Mouse (Mus musculus): Measurements from ENCODE around the gene Pfkfb2.
A peak's percentile ranks its signal among the peaks of the same experiment; 100 is the strongest.

Pfkfb2 gene

DNA sequence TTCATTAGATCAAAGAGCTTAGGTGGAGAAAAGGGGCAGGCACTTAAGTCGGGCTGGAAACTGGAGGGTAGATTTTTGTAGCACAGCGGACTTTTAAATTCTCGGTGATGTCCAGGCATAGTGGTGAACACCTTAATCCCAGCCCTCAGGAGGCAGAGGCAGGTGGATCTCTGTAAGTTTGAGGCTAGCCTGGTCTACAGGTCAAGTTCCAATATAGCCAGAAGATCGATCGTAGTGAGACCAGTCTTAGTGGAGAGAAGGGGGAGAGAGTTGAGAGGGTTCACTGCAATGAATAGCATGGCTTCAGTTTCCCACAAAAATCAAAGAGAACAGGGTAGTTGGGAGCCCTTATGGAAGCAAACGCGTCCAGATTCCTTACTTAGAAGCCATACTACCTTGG, 8.9 kb upstream of the Pfkfb2 start:
- DNase-seq (ENCODE audit: low spot score) = no peak

DNA sequence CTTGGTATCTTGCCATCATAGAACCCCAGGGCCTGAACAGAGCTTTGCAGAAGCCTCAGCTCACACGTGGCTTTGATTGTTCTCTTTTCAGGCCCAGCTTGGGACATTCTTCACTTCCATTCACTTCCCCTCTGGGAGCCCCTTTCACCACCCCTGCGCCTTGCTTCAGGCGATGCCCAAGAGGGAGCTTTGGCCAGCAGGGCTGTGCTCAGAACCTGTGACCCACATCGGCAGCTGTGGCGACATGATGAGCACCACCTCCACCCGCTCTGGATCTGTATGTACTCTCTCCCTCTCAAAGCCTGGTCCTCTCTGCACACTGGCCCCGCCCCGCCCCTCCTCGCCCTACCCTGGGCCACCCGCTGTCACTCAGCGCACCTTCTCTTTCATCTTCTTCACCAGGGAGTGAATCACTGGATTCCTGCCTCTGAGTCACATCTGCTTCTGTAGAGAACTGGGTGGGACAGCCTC, 8.4 kb upstream of the Pfkfb2 start:
- DNase-seq (ENCODE audit: low spot score) = no peak

DNA sequence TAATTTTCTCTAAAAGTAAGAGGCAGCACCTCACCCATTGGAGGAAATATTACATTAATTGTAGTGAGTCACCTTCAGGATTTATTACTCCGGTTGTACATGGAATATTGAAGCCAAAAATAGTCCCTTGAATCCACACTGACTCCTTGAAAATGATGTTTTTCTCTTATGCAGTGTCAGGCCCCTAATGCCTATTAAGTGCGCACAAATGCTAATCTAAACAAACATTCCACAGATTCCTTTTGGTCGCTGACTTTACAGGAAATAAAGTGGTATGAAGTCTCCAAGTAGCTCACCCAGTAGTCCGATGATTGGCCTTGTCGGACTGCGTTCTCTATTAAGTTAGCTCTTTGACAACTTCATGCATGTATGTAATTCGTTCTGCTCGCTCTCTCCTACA, 5.8 kb upstream of the Pfkfb2 start:
- no peak for DNase-seq (ENCODE audit: low spot score)

DNA sequence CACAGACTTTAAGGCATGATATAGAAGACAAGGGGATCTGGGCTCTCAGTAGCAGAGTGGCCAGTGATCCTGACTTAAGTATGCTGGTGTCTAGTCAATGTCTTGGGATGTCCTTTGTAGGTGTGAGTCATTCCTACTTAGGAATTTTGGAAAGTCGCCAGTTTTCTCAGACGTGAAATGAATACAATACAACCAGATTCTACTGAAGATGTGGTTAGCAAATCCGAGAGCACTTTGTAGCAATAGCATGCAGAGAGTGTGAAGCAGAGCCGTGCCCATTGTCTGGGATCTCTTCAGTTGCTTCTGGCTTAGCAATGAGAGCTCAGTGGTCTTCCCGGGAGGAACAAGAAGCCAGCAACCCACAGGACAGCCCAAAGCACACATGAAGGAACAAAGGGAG, 5.4 kb upstream of the Pfkfb2 start:
- no peak for DNase-seq (ENCODE audit: low spot score)

DNA sequence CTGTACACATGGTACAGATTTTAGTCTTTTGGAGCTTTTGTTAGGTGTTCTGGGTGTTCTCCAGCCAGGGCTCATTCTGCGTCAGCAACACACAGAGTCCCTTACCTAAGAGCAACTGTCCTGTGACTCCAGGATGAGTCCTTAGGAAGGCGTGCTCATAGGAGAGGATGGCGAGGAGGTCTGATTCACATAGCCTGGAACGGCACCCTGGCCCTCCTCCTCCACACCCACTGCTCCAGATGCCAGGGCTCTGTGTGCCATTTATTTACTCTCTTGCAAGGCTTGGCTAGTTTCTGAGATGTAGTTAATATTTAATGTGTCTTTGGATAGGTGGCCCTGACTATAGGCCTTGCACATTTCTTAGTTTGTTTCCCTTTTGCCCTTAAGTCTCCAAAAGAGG, 4.6 kb upstream of the Pfkfb2 start:
- no peak for DNase-seq (ENCODE audit: low spot score)

DNA sequence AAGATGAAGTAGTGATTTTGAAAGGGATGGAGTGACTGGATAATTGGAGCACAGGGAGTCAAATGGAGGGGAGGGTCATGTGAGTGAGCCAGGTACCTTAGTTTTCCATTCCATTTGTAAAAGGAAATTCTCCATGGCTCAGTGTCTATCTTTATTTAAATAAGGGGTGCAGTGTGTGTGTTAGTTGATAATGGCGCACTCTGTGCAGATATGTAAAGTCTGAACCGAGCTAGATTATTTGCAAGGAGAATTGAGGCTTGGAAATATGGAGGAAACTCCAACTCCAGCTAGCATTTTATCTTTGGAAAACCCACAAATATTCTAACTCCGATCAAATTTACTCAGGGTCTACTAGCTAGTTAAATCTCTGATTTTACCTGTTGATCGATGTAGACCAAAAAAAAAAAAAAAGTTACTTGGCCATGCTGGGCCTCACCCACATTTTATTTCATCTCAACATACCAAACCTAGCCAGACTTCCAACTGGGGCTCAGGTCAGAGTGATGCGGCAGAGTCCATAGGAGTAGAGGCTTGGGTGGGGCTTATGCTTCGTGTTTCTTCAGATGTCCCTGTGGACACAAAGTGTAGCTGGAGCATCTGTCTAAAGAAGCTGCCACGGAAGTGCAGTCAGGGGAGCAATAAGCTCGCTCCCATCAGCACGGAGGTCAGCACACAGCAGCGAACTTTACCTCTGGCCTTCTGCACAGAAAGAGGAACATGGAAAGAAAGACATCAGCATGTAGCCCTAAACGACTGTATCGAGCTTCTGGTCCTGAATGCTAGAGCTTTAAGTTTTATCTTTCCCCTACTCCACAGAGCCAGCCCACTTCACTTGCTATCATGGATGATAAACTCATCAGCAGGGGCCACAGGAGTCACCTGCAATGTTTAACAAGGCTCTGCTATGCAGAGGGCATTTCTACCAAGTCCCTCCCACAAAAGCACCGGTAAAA, 3.9 kb upstream of the Pfkfb2 start:
- DNase-seq (ENCODE audit: low spot score) = no peak

DNA sequence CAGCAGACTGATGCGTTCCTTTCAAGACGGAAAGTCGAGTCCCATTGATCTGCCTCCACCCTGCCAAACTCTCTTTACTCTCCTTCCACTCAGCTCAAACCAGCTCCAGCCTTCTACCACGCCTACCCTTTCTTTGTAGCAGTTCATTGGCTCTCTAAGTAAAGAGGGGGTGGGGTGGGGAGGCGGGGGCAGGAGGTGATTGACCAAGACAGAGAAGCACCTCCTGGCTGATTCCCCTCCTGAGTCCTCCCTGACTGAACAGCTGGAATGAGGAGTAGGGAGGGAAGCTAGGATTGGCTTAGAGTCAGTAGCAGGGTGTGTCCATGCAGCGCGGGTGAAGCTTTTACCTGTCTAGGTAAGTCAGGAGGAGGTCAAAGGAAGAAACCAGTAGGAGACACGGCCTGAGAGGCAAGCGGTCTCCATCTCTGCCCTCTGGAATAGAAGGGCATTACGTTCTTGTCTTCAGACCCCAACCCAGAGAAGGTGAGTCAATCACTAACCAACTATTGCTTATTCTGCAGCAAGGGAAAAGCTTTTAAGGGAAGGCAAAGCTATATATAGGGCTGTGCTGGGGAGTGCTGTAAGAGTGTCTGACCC, 2.8 kb upstream of the Pfkfb2 start, which contains the start of gene AA986860:
TSS of gene AA986860 (plus strand) at position 236 of the 597 bp plus-strand sequence.
- DNase-seq (ENCODE audit: low spot score) = no peak

DNA sequence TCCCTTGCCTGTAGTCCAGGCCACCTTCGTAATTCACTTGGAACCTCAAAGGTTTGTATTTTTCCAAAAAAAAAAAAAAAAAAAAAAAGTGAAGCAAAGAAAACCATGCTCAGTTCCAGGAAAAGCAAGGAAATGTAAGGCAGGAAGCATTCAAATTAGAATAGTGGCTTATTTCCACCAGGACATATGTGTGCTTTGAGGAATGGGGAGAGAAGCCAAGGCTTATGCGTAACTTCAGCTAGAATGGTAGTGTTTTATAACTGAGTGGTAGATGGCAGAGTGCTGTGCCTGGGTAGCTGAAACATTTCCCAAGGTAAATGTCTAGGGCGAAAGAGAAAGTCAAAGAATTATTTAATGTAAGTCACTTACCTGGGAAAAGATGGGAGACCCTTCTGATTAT, 345 bp downstream of the Pfkfb2 start:
- no peak for DNase-seq (ENCODE audit: low spot score)

DNA sequence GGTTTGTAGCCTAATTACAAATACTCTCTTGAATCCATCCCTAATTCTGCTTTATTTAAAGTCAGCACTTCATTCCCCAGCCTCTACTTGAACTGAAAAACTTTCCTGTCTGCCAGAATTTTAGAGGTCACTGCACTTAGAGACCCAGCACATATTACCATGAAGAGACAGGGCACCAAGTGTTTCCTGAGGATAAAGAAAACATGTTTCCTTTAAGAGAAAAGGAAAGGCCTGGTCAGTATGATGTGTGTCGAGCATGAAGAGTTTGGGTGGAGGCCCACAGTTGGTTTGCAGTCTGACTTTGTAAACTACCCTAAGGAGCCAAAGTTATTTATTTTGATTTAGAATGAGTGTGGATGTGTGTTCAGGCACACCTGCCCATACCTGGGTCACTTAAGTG, 983 bp downstream of the Pfkfb2 start:
- no peak for DNase-seq (ENCODE audit: low spot score)

DNA sequence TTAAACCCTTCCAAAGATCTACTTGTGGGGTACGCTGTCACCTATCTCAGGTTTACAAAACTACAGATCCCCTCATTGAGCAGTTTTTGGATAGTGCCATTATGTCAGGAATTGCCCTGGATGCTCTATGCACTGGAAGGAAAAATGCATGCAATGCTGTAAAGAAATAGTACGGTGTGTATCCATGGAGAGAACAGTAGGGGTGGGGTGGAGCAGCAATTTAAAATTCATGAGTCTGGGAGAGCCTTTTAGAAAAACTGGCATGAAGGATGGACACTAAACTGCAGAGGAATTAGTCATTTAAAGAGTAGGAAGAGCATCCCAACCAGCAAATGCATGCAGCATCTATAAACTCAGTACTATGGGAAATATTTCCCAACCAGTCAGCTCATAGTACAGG, 2.7 kb downstream of the Pfkfb2 start:
- no peak for DNase-seq (ENCODE audit: low spot score)

DNA sequence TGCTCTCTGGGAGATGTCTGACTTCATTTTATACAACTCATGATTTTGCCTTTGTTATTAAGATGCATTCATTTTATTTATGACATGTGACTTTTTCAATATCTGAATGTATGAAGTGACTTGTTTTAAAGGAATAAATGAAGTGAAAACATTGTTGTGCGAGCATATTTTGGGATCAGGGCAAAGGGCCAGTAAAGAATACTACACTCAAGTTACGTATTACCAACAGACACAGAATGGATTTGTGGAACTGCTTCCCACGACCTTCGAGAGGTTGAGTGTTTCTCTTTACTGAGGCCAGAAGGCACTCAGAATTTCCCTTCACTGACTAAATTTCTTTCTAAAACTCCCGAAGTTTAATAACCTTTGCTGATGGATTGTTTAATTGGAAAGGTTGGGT, 4.8 kb downstream of the Pfkfb2 start:
- DNase-seq (ENCODE audit: low spot score) = peak; percentile 7

DNA sequence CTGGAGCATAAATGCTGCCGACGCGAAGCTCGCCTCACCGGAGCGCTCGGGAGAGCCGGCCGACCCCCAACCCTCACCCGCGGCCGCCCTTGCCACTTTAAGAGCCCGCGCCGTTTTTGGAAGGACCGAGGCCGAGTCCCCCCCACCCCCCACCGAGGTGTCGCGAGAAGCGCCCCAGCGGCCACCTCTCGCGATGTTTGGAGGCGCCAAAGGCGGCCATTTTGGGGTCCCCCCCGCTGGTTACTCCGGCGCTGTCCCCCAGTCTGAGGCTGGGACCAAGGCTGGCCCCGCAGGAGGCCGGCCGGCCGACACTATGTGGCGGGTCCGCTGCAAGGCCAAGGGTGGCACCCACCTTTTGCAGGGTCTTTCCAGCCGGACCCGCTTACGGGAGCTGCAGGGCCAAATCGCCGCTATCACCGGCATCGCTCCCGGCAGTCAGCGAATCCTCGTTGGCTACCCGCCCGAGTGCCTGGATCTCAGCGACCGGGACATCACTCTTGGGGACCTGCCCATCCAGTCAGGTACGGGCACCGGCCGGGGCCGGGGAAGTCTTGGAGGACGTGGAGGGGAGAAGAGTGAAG, 11.7 kb downstream of the Pfkfb2 start, which contains the start of gene Yod1:
TSS of gene Yod1 (plus strand) at position 37 of the 581 bp plus-strand sequence.
- DNase-seq (ENCODE audit: low spot score) = peak; percentile 92

DNA sequence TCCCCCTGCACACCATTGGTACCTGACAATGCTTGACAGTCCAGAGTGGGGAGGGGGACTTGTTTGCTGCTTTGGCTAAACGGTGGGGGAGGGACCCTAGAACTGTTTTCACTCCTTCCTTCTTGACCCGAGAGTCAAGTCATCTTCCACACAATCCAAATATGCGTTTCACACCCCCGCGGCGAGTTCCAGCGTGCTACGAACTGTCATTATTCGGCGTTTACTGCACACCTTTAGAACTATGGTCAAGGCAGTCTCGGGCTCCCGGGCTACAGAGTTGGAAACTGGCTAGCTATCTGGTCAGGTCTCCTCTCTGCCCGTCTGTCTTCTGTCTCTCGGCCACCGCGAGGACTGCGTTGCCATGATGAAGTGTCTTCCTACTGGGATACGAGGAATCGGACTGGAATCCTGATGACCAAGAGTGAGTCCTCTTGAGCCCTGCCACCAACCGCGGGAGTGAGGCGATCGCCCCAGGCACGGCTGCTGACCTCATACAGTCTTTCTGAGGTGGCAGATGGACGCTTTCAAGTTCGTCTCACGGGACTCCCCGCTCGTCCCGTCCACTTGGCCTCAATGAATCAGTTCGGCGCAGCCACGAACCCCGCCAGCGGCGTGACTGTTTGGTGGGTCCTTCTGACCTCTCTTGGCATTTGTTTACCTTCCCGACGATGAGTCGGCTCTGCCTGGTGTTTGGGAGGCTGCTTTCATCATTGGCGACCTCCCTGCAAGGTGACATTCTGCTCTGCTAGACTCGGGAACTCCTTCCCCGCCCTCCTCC, 12.4 kb downstream of the Pfkfb2 start:
- DNase-seq (ENCODE audit: low spot score) = peak; percentile 51

DNA sequence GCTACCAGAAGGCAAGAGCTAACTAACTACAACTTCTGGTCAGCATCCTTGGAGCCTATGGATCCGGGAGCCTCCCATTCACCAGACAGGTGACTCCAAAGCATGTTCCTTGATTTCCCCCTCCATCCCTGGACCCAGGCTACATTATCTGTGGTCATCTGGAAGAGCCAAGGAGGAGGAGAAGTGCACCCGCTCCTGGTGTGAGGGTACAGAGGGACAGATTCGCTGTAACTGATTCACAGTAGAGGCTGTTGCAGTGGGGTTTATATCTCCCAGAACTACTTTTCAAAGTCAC, 12.9 kb downstream of the Pfkfb2 start:
- no peak for DNase-seq (ENCODE audit: low spot score)

DNA sequence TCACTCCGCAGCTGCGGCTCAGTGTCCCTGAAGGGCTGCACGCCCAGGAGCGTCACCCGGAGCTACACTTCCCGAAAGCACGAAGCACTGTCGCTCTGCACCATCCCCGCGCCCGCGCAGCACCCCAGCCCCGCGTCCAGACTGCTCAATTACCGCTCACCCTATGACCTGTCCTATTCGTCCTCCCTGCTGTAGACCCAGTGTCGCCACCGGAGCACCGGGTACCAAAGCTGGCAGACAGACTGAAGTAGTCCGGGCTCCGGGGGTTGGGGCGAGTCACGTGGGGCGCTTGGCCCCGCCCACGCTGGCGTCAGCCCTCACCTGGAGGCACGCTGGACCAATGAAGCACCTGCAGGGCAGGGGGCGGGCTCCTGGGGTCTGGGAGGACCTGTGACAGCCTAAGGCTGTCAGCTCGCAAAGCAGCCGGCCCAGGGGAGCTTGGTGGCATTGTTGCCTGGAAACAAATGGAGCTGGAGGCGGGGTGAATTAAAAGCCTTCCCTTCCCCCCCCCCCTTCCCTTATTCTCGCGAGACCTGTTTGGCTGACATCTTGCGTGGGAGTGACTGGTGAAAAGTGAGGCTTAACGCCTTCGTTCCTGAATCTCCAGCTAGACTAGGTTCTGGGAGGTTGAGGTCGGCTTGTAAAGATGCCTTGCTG, 13.4 kb downstream of the Pfkfb2 start, which contains the start of gene Gm29427:
TSS of gene Gm29427 (minus strand) at position 239 of the 657 bp plus-strand sequence.
- peak; percentile 94 for DNase-seq (ENCODE audit: low spot score)

DNA sequence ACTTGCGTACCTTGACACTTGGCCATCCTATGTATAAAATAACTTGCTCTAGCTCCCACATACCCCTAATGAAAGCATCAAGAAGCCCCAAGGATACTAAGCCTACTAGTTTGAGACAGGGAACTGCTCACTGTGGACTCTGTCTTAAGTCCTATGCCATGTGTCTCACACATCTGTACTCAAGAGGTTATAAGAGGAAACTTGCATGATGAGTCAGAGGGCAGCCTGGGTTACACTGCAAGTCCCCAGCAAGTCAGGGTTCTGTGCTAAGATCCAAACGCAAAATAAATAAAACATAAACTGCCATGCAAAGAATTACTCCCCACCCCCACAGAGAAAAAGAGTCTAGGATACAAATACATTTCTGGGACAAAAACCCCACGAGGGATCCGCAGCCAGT, 15.0 kb downstream of the Pfkfb2 start:
- no peak for DNase-seq (ENCODE audit: low spot score)

DNA sequence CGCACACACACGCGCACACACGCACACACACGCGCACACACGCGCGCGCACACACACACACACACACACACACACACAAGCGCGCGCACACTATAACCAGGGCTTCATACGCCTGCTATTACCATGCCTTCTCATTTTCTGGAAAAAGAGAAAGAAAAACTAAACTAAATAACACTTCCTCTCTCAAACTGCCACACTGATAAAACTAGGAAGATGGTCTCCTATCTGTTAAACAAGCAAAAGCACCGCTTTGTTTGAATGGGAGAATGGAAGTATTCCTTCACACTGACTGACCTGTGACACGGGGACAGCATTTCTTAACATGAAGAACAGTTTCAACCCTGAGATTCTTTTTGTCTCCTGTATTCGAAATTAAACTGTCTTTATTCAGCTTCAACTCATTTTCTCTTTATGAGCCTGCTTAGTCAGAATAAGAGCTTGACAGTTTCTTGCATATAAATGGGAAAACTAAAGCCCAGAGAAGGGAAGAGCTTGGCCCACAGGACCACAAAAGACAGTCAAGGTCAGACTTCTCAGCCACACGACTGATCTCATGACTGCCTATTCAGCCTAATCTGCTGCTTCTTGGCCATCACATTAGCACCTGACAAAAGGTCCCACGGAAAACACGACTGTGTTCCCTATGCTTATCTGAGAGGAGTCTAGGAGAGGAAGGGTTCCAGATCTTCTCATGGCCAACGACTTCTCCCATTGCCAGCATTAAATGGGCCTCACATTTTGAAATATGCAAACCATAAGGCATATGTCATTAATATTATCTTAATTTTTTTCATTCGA, 18.6 kb downstream of the Pfkfb2 start:
- no peak for DNase-seq (ENCODE audit: low spot score)

DNA sequence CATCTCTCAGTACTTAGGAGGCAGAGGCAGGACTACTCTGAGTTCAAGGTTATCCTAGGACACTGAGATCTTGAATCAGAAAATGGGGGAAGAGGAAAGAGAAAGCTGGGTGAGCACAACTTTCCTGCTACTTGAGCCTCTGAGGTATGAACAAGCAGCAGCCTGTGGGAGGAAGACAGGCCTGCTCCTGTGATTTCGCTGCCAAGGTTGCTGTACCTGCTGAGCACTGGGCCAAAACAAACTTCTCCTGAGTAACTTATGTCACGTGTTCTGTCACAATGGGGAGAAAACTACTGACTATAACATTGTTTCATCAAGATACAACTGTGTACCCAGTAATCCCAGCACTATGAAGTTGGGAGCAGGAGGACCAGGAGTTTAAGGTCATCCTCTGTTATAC, 25.4 kb downstream of the Pfkfb2 start:
- no peak for DNase-seq (ENCODE audit: low spot score)

DNA sequence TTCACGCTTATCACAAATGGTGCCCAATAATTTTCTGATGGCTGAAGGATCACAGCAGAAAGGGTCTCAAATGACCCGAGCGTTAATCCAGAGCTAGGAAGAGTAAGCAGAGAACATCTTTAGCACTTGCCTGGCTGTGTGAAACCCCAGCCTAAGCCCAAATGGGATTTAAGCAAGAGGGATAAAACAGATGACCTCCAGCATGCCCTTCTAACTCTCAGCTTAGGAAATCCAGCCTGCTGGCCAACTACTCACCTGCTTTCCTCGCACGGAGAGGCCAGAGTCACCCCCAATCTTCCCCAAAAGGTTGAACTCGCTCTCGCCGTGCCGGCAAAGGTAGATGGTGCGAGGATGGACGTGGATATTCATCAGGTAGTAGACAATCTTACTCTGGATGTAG, 27.1 kb downstream of the Pfkfb2 start:
- DNase-seq (ENCODE audit: low spot score) = no peak

DNA sequence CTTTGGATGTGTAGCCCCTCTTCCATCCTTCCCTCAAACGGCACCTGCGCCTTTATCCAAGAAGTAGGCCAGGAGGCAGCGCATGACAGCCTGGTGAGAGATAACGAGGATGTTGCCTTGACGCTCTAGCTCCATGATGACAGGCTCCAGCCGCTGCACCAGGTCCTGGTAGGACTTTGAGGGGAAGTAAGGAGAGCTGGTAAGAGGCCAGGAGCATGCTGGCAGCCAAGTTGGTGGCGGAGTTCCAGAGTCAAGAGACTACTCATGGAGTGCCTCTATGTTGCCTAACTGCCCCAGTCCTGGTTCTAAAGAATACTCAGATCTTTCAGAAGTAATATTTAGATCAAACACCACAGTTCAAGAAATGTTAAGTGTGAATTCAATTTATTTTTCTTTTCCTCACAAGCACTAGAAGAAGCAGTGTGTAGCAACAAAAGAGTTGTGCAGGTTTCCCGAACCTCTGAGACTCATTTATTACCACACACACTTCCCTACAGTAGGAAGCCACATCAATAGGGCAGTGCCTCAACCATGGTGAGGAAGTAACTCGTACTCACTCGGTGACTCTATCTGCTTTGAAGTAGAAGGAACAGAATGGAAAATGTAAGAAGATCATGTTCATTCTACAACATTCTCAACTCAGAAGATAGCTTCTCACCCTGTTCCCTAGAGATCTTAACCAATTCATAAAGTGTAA, 29.0 kb downstream of the Pfkfb2 start:
- DNase-seq (ENCODE audit: low spot score) = no peak
